Mouse (Mus musculus): ENCODE measurements around the gene Mrpl55. TPM values are rescaled to one million over a fixed set of nuclear protein-coding genes. Genes with fewer than 3 reads are reported as not detected.

Mrpl55 gene
- total RNA-seq, 2 experiments from 2014 or later: 36.7 to 42.7 TPM

DNA sequence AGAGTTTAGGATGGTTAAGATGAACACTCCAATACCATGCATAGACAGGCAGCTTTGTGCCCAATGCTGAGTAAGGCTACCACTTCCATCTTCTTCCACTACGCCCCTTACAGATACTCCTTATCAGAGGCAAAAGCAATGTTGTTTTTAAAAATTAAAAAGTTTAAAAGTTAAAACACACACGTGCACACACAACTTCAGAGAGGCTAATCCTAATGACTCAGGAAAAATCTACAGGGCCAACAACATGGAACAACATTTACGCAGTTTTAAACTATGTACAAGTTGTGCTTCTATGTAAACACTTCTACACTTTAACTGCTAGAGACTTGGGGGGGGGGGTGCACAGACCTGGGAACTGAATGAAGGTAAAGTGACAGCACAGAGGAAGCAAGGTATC, 21.7 kb downstream of the Mrpl55 start:
- no peak for DNase-seq (ENCODE audit: extremely low spot score in 1 of 2, low spot score in 2 of 2)
- intact Hi-C loops (cut with DNase I): loop anchor here (10.0 kb wide), 1 partner anchor 261 kb away; no protein-coding TSS in a partner anchor

DNA sequence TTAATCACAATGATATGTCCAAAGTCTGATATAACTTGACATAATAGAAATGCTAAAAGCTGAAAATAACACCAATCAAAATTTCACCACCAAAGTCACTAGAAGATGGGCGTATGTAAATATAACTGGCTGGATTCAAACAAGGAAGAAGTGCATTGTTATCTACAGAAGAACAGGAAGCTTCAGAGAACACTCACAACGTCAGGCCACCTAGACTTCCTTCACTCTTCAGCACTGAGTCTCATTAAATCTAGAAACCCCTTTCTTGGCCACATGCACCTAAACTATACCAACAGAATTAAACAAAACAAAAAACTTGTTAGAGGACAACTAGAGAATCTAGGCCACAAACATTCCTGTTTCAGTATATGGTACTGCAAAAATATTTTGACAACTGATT, 22.2 kb downstream of the Mrpl55 start:
- no peak for DNase-seq (ENCODE audit: extremely low spot score in 1 of 2, low spot score in 2 of 2)
- intact Hi-C loops (cut with DNase I): loop anchor here (10.0 kb wide), 1 partner anchor 260 kb away; no protein-coding TSS in a partner anchor

DNA sequence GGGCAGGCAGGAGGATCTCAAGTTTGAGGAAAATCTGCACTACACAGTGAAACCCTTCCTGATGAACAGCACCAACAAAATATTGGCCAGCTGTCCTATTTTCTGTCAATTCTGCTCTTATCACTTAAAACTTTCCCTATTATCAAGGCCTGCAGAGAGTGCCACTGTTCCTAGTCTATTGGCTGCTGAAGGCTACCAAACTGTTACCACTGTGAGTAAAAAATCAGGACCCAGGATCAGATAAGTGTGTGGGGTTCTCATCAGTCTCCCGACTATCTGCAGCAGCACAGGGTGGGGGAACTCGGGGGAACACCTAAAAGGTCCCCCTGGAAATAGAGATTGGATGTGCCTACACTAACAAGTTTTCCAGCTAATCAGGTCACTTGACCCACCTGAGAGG, 22.9 kb downstream of the Mrpl55 start:
- no peak for DNase-seq (ENCODE audit: extremely low spot score in 1 of 2, low spot score in 2 of 2)
- intact Hi-C loops (cut with DNase I): loop anchor here (10.0 kb wide), 1 partner anchor 260 kb away; no protein-coding TSS in a partner anchor

DNA sequence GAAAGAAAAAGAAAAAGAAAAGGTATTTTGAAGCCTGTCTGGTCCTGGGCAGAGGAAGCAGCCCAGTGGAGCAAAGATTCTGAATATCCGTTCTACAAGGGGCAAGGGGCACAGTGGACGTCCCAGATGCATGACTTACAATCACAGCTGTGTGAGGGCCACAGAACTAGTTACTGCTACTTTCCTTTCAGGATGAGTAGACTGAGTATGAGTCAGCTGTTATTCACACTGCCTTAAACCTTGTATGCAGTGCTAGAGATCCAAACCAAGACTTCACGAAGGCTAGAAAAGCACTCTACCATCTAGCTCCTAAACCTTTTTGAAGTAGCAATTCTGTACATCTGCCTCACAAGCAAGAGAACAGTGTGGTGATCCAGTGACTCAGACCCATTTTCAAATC, 24.0 kb downstream of the Mrpl55 start:
- intact Hi-C loops (cut with DNase I): loop anchor here (10.0 kb wide), 1 partner anchor 259 kb away; no protein-coding TSS in a partner anchor
- no peak for DNase-seq (ENCODE audit: extremely low spot score in 1 of 2, low spot score in 2 of 2)

DNA sequence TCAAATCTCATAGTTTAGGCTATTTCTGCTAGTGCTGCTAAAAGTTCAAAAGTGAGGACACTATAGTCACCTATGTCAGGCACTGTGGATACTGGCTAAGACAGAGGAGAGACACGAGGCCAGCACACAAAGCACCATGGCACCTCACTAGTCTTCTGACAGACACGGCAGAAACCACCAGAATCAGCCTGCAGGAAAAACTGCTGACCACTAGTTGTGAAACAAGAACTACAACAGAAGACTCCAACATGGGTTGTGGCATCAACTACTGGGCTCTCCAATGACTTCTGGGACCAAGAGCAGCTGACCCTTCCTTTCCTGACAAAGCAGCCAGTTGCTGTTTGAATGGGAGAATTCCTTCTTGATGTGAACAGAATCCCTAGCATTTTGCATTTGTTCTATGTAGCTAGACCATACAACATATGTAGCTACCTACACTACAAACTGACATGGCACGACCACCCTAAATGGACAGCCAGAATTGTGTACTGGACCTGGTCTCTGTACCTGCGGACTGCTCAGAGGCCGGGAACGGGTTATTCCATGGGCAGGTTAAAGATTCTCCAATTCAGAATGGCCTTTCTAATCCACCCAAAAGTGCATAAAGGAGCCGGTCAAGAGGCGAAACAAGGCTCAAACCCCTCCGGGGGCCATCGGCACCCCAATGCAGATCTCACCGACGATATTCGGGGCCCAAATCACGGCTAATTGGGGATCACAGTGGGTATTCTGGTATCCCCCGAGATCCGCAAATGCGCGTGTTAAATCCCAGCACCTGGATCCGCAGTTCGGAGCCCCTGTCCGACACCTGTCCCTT, 24.7 kb downstream of the Mrpl55 start:
- DNase-seq (ENCODE audit: extremely low spot score in 1 of 2, low spot score in 2 of 2): no peak
- intact Hi-C loops (cut with DNase I): loop anchor here (10.0 kb wide), 1 partner anchor 258 kb away; no protein-coding TSS in a partner anchor

DNA sequence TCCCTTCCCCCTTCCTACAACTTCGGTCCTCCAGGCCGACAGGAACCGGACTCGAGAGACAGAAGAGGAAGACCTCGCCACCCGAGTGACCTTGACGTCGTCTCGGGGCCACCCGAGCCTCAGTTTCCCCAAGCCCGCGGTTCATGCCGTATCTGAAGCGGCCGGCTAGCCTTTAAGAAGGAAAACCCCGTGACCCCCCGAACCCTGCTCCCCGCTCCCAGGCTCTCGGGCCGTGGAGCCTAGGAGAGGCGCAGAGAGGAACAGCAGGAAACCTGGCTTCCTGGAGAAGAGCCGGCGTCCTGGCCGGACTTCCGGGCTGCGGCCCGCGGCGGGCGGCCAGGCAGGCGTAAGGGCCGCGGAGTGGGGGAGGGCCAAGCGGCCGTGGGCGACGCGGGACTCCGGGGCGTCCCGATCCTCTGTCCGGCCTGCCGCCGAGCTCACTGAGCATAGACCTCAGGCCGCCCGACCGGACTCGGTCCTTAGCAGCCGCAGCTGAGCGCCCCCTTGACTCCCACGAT, 25.4 kb downstream of the Mrpl55 start:
- intact Hi-C loops (cut with DNase I): loop anchor here (2.0 to 10.0 kb wide), 2 partner anchors 69 to 257 kb away; no protein-coding TSS in a partner anchor
- no peak for DNase-seq (ENCODE audit: extremely low spot score in 1 of 2, low spot score in 2 of 2)

DNA sequence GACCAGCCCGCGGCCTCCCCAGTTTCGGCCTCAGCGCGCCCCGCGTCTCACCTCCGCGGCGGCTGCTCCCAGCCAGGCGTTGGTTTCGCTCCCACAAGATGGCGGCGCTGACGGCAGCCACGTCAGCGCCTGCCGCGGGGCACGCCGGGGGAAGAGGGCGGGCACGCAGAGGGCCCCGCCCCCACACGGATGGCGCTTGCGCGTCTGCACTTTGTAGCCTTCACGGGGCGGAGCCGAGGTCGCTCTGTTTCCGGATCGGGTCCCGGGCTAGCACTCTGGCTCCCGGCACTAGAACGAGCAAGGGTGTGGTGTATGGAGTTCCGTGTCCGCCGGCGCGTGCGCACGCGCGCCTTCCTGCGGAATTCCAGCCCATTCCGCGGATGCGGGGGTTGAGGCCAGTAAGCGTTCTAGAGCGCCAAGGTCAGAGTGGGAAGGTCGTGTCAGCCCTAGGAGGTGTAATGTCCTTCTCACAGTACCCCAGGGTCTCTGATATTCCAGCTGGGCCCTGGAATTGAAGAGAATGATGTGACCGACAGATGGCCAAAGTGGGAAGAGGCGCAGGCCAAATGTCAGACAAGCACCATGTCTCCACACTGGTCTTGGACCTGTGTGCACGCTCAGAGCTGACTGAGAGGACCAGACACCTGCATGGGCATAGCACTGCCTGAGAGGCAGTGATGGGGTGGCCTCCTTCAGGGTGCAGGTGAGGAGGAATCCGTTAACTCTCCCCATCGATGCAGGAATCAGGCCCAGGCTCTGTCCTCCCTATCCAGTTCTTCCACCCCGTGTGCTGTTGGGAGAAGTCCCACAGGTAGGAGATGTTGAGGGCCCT, 26.1 kb downstream of the Mrpl55 start, which contains the start of gene Arf1:
Gene Arf1 (minus strand): TSS at position 149 of the 832 bp plus-strand sequence.
- intact Hi-C loops (cut with DNase I): loop anchor here (2.0 to 10.0 kb wide), 2 partner anchors 68 to 256 kb away; no protein-coding TSS in a partner anchor
- DNase-seq (ENCODE audit: extremely low spot score in 1 of 2, low spot score in 2 of 2): peak; percentile 93 to 97

DNA sequence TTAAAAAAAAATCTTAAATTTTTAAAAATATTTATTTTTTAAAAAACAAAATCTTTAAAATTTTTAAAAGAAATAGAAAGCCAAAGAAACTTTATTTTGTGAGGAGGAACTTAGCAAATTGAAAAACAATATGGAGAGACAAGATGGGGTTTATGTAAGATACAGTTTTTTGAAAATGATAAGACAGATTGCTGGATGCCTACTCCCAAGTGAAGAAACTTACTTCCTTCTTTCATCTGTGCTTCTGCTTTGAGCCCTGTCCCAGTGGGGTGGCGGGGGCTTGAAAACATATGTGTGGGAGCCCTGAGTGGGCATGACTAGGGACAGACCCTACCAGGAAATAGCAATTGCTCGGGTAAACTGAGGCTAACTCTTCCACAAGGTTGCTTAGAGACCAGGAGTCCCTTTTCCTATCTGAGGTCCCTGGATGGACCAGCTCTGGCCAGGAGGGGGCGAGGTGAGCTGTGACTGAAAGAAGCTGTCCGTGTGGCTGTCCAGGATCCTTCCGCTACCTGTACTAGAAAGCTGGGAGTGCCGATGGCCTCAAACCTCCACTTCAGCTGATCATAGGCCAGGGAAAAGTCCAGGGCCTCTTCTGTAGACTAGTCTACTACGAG, 28.0 kb downstream of the Mrpl55 start:
- intact Hi-C loops (cut with DNase I): no loop called here
- peak in 1 of 2 experiments; percentile 64 for DNase-seq (ENCODE audit: extremely low spot score in 1 of 2, low spot score in 2 of 2)

DNA sequence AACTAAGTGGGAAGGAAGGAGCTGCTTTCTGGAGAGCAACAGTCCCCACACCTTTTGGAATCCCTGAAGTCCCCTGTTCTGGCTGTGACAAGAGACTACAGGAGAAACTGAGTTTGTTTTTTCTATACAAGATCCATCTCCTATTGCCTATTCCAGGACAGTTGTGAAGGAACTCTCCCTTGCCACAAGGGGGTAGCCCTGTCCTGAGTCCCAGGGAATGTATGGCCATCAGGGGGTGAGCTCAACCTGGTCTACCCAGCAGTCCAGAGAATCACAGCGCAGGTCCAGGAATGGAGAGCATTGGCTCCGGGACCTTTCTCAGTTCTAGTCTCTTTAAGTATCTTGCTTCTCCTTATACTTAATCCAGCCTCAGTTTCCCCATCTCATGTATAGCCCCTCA, 30.5 kb downstream of the Mrpl55 start:
- no peak for DNase-seq (ENCODE audit: extremely low spot score in 1 of 2, low spot score in 2 of 2)
- intact Hi-C loops (cut with DNase I): no loop called here

DNA sequence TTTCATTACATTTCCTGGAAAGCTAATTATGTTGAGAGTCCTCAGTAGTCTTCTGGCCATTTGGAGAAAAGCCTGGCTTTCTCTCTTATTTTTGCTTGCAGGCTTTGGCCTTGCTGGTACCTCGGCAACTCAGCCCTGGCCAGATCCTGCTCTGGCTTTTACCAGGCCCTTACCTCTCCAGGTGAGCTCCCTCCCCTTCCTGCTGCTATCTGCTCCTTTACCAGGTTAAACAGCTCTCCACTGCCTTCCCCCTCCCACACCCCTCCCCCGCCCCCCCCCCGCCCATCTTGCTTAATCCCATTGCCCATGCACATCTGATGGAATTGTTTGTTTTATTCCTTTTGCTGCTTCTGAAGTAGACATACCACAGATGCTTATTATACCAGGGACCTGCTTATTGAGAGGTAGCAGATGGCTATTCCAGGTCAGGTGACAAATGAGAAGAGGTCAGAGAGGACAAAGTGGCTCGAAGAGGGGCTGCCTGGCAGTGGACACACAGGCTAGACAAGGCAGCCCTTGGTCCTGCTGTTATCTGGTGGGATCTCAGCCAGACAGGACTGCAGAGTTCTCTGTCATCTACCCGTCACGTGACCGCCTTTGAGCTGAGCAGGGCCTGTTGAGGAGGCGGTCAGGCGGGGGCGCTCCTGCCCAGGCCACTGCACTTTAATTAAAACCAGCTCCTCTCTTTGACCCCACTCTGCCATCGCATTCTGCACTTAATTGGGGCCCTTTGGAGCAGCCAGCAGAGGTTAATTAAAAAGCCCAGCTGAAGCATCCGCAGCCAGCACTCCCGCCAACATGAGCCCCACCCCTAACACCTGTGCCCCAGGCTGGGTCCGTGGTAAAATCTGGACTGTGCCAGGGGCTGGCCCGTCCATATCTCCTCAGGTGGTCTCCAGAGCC, 36.5 kb downstream of the Mrpl55 start:
- DNase-seq (ENCODE audit: extremely low spot score in 1 of 2, low spot score in 2 of 2): peak in 1 of 2 experiments; percentile 82
- intact Hi-C loops (cut with DNase I): no loop called here

DNA sequence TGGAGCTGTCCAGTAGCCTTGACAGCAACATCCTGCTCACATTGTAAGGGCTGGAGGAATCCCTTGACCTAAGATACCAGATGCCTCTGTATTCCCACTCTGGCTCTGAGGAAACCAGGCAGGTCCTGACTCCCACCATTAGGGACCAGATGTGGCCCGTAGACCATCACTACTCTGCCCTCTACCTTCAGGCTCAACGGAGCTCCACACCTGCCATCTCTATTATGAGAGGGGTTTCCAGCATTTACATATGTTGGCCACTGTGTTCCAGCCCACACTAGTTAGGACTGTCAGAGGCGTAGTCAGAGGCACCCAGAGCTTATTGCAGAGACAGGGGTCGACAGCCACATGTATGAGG, 37.1 kb downstream of the Mrpl55 start:
- intact Hi-C loops (cut with DNase I): no loop called here
- DNase-seq (ENCODE audit: extremely low spot score in 1 of 2, low spot score in 2 of 2): no peak

DNA sequence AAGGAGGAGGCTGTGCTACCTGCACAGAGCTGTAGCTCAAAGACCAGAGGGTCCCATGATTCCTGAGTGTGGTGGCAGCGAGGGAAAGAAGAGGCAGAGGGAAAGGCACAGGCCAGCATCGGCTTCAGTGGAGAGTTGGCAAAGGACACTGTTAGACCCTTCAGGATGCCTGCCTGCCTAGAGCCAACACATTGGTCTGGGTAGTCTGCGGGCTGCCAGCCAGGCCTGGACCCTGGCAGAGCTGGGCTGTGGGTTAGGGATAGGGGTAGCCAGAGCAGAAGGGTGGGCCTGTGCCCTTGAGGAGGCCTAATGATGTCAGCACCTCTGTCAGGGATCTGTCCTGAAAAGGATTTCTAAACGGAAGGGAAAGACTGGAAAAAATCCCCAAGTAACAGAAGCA, 37.5 kb downstream of the Mrpl55 start:
- no peak for DNase-seq (ENCODE audit: extremely low spot score in 1 of 2, low spot score in 2 of 2)
- intact Hi-C loops (cut with DNase I): no loop called here

DNA sequence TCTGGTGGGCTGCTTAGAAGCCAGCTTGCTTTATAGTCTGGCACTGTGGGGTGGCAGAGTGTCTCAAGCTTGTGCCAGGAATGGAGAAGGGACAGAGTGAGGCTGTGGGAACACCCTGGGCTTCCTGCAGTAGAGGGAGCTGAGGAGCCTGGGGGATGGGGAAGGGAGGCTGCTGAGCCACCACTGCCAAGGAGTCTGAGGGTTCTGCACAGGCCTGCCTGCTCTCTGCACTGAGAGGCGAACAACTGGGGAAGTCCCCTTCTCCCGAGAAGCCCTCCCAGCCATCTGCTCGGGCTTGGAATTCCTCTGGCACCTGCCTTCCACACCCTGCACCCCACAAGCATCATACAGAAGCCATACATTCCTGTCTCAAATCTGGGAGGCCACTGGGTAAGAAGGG, 39.6 kb downstream of the Mrpl55 start:
- DNase-seq (ENCODE audit: extremely low spot score in 1 of 2, low spot score in 2 of 2): no peak
- intact Hi-C loops (cut with DNase I): no loop called here

DNA sequence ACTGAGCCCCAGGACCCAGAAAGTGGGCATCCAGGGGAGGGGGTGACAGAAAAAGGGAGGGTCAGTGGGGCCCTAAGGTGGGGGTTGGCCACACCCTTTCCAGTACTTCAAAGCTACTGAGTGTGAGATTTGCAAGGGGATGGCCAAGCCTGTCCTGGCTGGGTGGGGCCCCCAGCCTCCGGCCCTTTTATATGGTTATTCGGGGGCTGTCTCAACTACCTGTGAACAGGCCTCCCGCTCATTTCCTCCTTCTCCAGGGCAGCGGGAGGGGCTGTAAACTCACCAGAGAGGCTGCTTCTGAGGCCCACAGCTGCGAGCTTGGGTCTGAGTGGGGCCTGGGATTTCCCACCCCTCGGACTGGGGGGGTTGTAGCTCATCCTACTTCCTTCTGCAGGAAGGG, 41.6 kb downstream of the Mrpl55 start:
- no peak for DNase-seq (ENCODE audit: extremely low spot score in 1 of 2, low spot score in 2 of 2)
- intact Hi-C loops (cut with DNase I): no loop called here

DNA sequence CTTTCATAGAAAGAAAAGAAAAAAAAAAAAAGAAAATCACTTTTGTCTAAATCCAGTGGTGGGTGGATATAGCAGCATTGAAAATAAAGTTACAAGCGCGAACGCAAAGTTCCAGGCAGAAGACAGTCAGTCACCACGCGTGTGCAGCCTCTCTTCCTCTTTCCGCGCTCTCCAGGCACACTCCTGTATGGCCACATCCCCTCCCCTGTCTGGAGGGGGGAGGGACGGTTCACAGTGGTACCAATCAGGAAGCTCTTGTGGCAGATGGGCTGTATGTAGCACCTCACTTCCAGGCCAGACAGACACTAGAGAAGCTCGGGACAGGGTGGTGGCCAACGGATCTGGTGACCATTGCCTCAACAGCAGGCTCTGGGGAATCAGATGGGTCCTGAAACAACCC, 45.8 kb downstream of the Mrpl55 start:
- no peak for DNase-seq (ENCODE audit: extremely low spot score in 1 of 2, low spot score in 2 of 2)
- intact Hi-C loops (cut with DNase I): no loop called here

Measured in left cerebral cortex, postnatal 10 days (tissue).